Mouse (Mus musculus): ENCODE measurements around the gene Zfp653. TPM values are rescaled to one million over a fixed set of nuclear protein-coding genes. Genes with fewer than 3 reads are reported as not detected.

The Zfp653 gene
- polyA plus RNA-seq, 1 experiment = 20.8 TPM

GRCm38 (mm10) chr9:22085022-22085834, 14.1 kb upstream of the Zfp653 start, which contains the start of gene Ecsit:
Ecsit (minus strand) TSS chr9:22085438.
- no peak for TF ChIP-seq GATA1 (IDR thresholded peaks at IDR 0.05; ENCODE audit: low read length)

DNA sequence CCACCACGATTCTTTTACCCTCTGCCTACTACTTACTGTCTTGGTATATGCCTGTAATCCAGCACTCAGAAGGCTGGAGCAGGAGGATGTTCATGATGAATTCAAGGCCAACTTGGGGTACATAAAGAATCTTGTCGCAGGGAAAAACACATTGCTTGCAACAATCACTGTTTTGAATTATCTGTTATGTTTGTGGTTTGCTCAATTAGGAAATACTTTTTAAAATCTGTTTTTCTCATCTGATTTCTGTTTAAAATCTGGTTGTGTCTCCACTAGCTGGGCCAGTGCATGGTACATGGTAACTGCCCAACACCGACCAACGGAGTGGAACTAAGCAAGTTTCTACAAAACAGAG, 13.5 kb upstream of the Zfp653 start:
- TF ChIP-seq GATA1 (IDR thresholded peaks at IDR 0.05; ENCODE audit: low read length) = no peak

GRCm38 (mm10) chr9:22076223-22076622, 5.0 kb upstream of the Zfp653 start:
- TF ChIP-seq GATA1 (IDR thresholded peaks at IDR 0.05; ENCODE audit: low read length) = no peak

DNA sequence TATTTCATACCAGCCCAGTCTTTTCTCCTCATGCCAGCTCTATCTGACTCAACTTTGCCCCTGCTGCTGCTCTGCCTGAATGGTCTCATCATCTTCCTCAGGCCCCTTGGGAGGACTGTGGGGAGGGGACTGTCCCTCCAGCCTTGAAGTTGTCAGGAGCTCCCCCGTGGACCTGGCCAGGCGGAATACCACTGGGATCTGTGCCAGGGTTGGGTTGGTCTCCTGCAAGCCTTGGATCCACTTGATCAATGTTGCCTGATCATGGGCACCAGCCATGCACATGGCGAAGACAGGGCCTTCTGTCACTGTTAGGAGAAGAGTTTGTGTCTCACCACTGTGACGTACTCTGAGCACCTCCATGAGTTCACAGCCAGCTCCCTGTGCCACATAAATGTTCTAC, 1.1 kb upstream of the Zfp653 start:
- TF ChIP-seq GATA1 (IDR thresholded peaks at IDR 0.05; ENCODE audit: low read length) = no peak

DNA sequence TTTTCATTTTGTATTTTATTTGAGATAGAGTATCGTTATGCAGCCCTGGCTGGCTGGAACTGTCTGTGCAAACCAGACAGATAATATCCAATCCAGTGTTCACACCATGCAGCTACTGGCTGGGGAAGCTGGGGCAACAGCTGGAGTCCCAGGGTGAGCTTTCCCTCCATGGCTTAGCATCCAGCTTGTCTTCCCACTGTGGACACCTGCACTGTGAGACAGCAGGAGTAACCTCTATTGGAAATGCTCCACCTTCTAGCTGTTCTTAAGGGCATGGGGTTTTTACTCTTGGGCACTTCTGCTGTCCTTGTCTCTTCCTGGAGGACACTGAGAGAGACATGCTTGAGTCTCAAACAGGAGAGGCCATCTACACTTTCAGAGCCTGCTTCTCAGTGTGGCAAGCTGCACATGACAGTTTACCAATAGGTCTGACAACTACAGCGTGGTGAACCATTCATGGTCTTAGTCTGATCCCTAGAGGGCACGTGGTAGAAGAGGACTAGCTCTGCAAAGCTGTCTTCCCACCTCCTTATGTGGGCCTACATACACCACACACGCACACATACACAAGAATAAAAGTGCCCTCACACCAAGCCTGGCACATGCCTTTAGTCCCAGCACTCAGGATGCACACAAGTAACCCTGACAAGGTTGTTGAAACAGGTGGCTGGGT, 1.2 kb downstream of the Zfp653 start:
- TF ChIP-seq GATA1 (IDR thresholded peaks at IDR 0.05; ENCODE audit: low read length) = no peak

GRCm38 (mm10) chr9:22067195-22067594, 4.0 kb downstream of the Zfp653 start:
- no peak for TF ChIP-seq GATA1 (IDR thresholded peaks at IDR 0.05; ENCODE audit: low read length)

- TF ChIP-seq GATA1 (IDR thresholded peaks at IDR 0.05; ENCODE audit: low read length) = no peak
These were observed 4.7 kb downstream of the Zfp653 start for GRCm38 (mm10) chr9:22066433-22066832.

GRCm38 (mm10) chr9:22065642-22066041, 5.5 kb downstream of the Zfp653 start:
- no peak for TF ChIP-seq GATA1 (IDR thresholded peaks at IDR 0.05; ENCODE audit: low read length)

DNA sequence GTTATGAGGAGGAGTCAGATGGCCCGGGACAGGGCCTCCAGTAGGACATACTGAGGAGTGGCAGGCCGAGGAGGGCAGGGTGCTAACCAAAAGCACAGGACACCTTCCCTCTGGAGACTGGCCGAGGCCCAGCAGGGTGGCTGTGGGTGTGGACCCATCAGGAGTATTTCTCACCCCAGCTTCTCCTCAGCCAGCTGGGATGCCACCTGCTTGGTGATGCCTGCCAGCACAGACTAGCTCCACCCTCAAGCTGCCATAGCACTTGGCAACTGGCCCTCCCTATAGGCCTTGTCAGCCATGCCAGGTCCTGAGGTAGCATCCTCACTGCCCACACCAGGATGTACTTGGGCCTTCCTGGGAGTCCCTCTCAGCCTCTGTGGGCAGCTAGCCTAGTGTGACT, 6.8 kb downstream of the Zfp653 start:
- TF ChIP-seq GATA1 (IDR thresholded peaks at IDR 0.05; ENCODE audit: low read length) = no peak

GRCm38 (mm10) chr9:22061339-22061738, 9.8 kb downstream of the Zfp653 start:
- TF ChIP-seq GATA1 (IDR thresholded peaks at IDR 0.05; ENCODE audit: low read length) = no peak

GRCm38 (mm10) chr9:22058011-22058424, 13.2 kb downstream of the Zfp653 start:
- TF ChIP-seq GATA1 (IDR thresholded peaks at IDR 0.05; ENCODE audit: low read length) = no peak

DNA sequence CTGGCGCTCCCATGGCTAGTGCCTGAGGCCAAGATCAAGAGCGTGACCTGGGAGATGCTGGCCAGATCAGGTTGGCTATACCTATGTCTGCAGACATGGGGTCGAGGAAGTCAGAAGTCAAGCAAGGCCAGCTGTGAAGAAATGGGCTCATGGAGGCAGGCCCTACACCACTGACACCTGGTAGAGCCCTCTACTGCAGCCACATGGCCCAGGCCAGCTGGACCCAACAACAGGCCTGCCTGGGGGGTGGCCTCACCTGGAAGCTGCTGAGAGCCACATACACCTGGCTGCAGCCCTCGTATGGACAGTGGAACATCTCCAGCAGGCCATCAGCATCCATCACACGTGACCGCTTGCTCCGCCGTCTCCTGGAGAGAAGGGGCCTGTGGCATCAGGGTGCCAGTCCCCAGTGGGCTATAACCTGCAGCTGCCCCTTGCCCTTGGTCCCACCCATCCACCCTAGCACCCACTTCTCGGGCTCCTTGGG, 14.1 kb downstream of the Zfp653 start:
- TF ChIP-seq GATA1 (IDR thresholded peaks at IDR 0.05; ENCODE audit: low read length) = no peak

GRCm38 (mm10) chr9:22056303-22056910, 14.8 kb downstream of the Zfp653 start:
- no peak for TF ChIP-seq GATA1 (IDR thresholded peaks at IDR 0.05; ENCODE audit: low read length)

DNA sequence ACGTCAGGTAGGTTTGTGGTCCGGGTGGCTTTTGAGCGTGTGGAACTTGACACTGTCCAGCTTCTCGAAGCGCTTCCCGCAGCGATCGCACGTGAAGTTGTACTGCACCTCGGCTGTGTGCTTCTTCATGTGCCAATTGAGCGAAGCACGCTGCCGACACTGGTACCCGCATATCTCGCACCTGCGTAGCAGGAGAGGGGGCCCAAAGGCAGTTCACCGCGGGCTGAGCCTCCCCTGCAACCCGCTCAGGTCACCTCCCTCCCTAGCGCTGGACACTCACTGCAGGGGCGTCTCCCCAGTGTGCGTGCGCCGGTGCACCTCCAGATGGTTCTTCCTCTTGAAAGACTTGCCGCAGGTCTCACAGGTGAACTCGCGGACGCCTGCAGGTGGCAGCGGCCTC, 15.5 kb downstream of the Zfp653 start:
- TF ChIP-seq GATA1 (IDR thresholded peaks at IDR 0.05; ENCODE audit: low read length) = no peak

DNA sequence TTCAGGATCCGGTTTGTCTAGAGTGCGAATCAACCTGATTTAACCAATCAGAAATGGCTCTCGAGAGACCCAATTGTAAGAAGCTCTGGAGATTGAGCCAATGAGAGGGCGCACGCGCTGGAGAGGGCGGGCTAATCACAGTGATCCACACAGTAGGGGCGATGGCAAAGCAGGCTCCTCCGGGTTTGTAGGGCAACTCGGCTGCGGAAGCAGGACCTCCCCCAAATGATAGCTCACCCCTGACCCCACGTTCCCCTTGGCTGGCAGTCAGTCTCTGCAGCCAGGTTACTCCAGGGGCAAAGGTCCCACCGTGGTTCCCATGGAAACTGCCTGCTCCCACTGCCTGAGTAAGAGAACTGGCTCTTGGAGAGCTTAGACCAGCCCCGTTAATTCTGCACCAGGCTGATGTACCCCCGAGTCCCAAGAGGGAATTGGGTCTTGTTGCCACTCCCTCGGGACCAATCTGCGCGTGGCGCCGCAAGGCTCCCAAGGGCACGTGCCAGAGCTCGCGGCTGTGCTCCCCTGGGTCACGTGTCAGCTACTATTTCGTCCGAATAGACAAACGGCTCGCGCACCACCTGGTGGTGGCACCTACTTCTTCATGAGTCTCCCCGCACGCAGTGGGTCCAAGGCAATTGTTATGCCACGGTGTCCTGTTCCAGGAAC, 16.6 kb downstream of the Zfp653 start:
- no peak for TF ChIP-seq GATA1 (IDR thresholded peaks at IDR 0.05; ENCODE audit: low read length)

- TF ChIP-seq GATA1 (IDR thresholded peaks at IDR 0.05; ENCODE audit: low read length) = no peak
These were observed 17.5 kb downstream of the Zfp653 start for GRCm38 (mm10) chr9:22053657-22054056.
